Mouse (Mus musculus) heart, postnatal 0 days (tissue): ENCODE data around the gene Spag4.

Source experiments
- CTCF ChIP-seq: IDR thresholded peaks from 2 replicates; pipeline ENCODE4 v1.5.1; 2016; ENCODE audit warnings: antibody characterized with exemption, control low read depth, low read depth
- EP300 ChIP-seq: IDR thresholded peaks from 2 replicates; pipeline ENCODE4 v1.6.1; 2016; ENCODE audit warnings: antibody characterized with exemption, low read depth

GRCm38 (mm10) chr2:156073725-156074124 lies 8.8 kb downstream of the Spag4 start:
- TF ChIP-seq CTCF = no peak
- TF ChIP-seq EP300 = no peak
